Mouse (Mus musculus): Measurements from ENCODE around the gene Sox13. TPM values are rescaled to one million over a fixed set of nuclear protein-coding genes. Genes with fewer than 3 reads are reported as not detected.

Gene Sox13
- polyA plus RNA-seq, 1 experiment from 2014 or later = 1.7 TPM

GRCm38 (mm10) chr1:133362103-133362502 lies 62.1 kb downstream of the Sox13 start:
- Histone ChIP-seq H3K4me3 (ENCODE audit: low read depth, low read length) (no peak overlapping the region), H3K4me2 (ENCODE audit: low read depth, low read length) (no peak overlapping the region), H3K36me3 (ENCODE audit: control insufficient read depth, insufficient read depth) (no peaks in the 10 kb centered on the region), H3K9ac (ENCODE audit: low read depth, low read length) (no peak overlapping the region), H3K9me3 (replicated peaks; ENCODE audit: control insufficient read depth, low read length) (no peaks in the 10 kb centered on the region), H3K4me1 (ENCODE audit: control insufficient read depth, low read depth, low read length) (peaks cover 4% of the 10 kb centered on the region), H3K27ac (ENCODE audit: low read length) (peak overlapping the region; percentile 35; the same call in 1 of the 2 replicates), H3K27me3 (ENCODE audit: control insufficient read depth, insufficient read depth, low read depth, low read length) (peaks cover 21% of the 10 kb centered on the region)
- 56% methylated on average over 5 of the region's 5 CpGs for WGBS (ENCODE audit: insufficient replicate concordance)
- peak; percentile 9 for ATAC-seq (ENCODE audit: low read depth)

GRCm38 (mm10) chr1:133361006-133361405 lies 63.2 kb downstream of the Sox13 start:
- ATAC-seq (ENCODE audit: low read depth) = no peak
- H3K4me1 ChIP-seq (ENCODE audit: control insufficient read depth, low read depth, low read length) = peaks cover 4% of the 10 kb centered on the region
- no peak overlapping the region for H3K27ac ChIP-seq (ENCODE audit: low read length)
- H3K36me3 ChIP-seq (ENCODE audit: control insufficient read depth, insufficient read depth) = no peaks in the 10 kb centered on the region
- H3K4me3 ChIP-seq (ENCODE audit: low read depth, low read length) = no peak overlapping the region
- 68% methylated on average over 6 of the region's 6 CpGs for WGBS (ENCODE audit: insufficient replicate concordance)
- H3K9ac ChIP-seq (ENCODE audit: low read depth, low read length) = no peak overlapping the region
- H3K27me3 ChIP-seq (ENCODE audit: control insufficient read depth, insufficient read depth, low read depth, low read length) = peaks cover 21% of the 10 kb centered on the region
- H3K4me2 ChIP-seq (ENCODE audit: low read depth, low read length) = no peak overlapping the region
- H3K9me3 ChIP-seq (replicated peaks; ENCODE audit: control insufficient read depth, low read length) = no peaks in the 10 kb centered on the region

GRCm38 (mm10) chr1:133356330-133356729 lies 67.8 kb downstream of the Sox13 start:
- Histone ChIP-seq H3K4me3 (ENCODE audit: low read depth, low read length) (no peak overlapping the region), H3K4me1 (ENCODE audit: control insufficient read depth, low read depth, low read length) (no peaks in the 10 kb centered on the region), H3K36me3 (ENCODE audit: control insufficient read depth, insufficient read depth) (no peaks in the 10 kb centered on the region), H3K27ac (ENCODE audit: low read length) (no peak overlapping the region), H3K9me3 (replicated peaks; ENCODE audit: control insufficient read depth, low read length) (no peaks in the 10 kb centered on the region), H3K27me3 (ENCODE audit: control insufficient read depth, insufficient read depth, low read depth, low read length) (no peaks in the 10 kb centered on the region; the same call in 1 of the 2 replicates), H3K9ac (ENCODE audit: low read depth, low read length) (no peak overlapping the region), H3K4me2 (ENCODE audit: low read depth, low read length) (no peak overlapping the region)
- WGBS (ENCODE audit: insufficient replicate concordance) = 43% methylated on average over 8 of the region's 8 CpGs
- ATAC-seq (ENCODE audit: low read depth) = no peak

GRCm38 (mm10) chr1:133355912-133356311 lies 68.3 kb downstream of the Sox13 start:
- 54% methylated on average over 15 of the region's 15 CpGs for WGBS (ENCODE audit: insufficient replicate concordance)
- no peak for ATAC-seq (ENCODE audit: low read depth)

GRCm38 (mm10) chr1:133355469-133355868 lies 68.7 kb downstream of the Sox13 start:
- WGBS (ENCODE audit: insufficient replicate concordance) = 48% methylated on average over 5 of the region's 5 CpGs
- ATAC-seq (ENCODE audit: low read depth) = no peak
- H3K4me1 ChIP-seq (ENCODE audit: control insufficient read depth, low read depth, low read length) = no peaks in the 10 kb centered on the region
- H3K4me2 ChIP-seq (ENCODE audit: low read depth, low read length) = no peak overlapping the region
- H3K4me3 ChIP-seq (ENCODE audit: low read depth, low read length) = no peak overlapping the region
- H3K27ac ChIP-seq (ENCODE audit: low read length) = no peak overlapping the region
- no peaks in the 10 kb centered on the region for H3K36me3 ChIP-seq (ENCODE audit: control insufficient read depth, insufficient read depth)
- peaks cover 3% of the 10 kb centered on the region; the same call in 1 of the 2 replicates for H3K27me3 ChIP-seq (ENCODE audit: control insufficient read depth, insufficient read depth, low read depth, low read length)
- no peaks in the 10 kb centered on the region for H3K9me3 ChIP-seq (replicated peaks; ENCODE audit: control insufficient read depth, low read length)
- no peak overlapping the region for H3K9ac ChIP-seq (ENCODE audit: low read depth, low read length)

More at GRCm38 (mm10) chr1:133355912-133356311, 68.3 kb downstream of the Sox13 start:
- H3K4me2 ChIP-seq (ENCODE audit: low read depth, low read length) = no peak overlapping the region
- H3K9ac ChIP-seq (ENCODE audit: low read depth, low read length) = no peak overlapping the region
- peaks cover 3% of the 10 kb centered on the region; the same call in 1 of the 2 replicates for H3K27me3 ChIP-seq (ENCODE audit: control insufficient read depth, insufficient read depth, low read depth, low read length)
- H3K4me1 ChIP-seq (ENCODE audit: control insufficient read depth, low read depth, low read length) = no peaks in the 10 kb centered on the region
- no peak overlapping the region for H3K27ac ChIP-seq (ENCODE audit: low read length)
- no peak overlapping the region for H3K4me3 ChIP-seq (ENCODE audit: low read depth, low read length)
- H3K9me3 ChIP-seq (replicated peaks; ENCODE audit: control insufficient read depth, low read length) = no peaks in the 10 kb centered on the region
- no peaks in the 10 kb centered on the region for H3K36me3 ChIP-seq (ENCODE audit: control insufficient read depth, insufficient read depth)

- WGBS (ENCODE audit: insufficient replicate concordance) = 41% methylated on average over 12 of the region's 12 CpGs
- H3K9ac ChIP-seq (ENCODE audit: low read depth, low read length) = no peak overlapping the region
- H3K27ac ChIP-seq (ENCODE audit: low read length) = no peak overlapping the region
- no peaks in the 10 kb centered on the region for H3K4me1 ChIP-seq (ENCODE audit: control insufficient read depth, low read depth, low read length)
- peaks cover 3% of the 10 kb centered on the region; the same call in 1 of the 2 replicates for H3K27me3 ChIP-seq (ENCODE audit: control insufficient read depth, insufficient read depth, low read depth, low read length)
- no peak overlapping the region for H3K4me3 ChIP-seq (ENCODE audit: low read depth, low read length)
- no peaks in the 10 kb centered on the region for H3K36me3 ChIP-seq (ENCODE audit: control insufficient read depth, insufficient read depth)
- H3K4me2 ChIP-seq (ENCODE audit: low read depth, low read length) = no peak overlapping the region
- ATAC-seq (ENCODE audit: low read depth) = no peak
- H3K9me3 ChIP-seq (replicated peaks; ENCODE audit: control insufficient read depth, low read length) = no peaks in the 10 kb centered on the region
Measured at GRCm38 (mm10) chr1:133353371-133353809, 70.8 kb downstream of the Sox13 start.

GRCm38 (mm10) chr1:133351762-133352161 lies 72.4 kb downstream of the Sox13 start:
- no peak overlapping the region for H3K9ac ChIP-seq (ENCODE audit: low read depth, low read length)
- H3K4me1 ChIP-seq (ENCODE audit: control insufficient read depth, low read depth, low read length) = no peaks in the 10 kb centered on the region; the same call in 1 of the 2 replicates
- no peak overlapping the region for H3K27ac ChIP-seq (ENCODE audit: low read length)
- H3K27me3 ChIP-seq (ENCODE audit: control insufficient read depth, insufficient read depth, low read depth, low read length) = peaks cover 3% of the 10 kb centered on the region; the same call in 1 of the 2 replicates
- H3K4me2 ChIP-seq (ENCODE audit: low read depth, low read length) = no peak overlapping the region
- H3K9me3 ChIP-seq (replicated peaks; ENCODE audit: control insufficient read depth, low read length) = no peaks in the 10 kb centered on the region
- no peaks in the 10 kb centered on the region for H3K36me3 ChIP-seq (ENCODE audit: control insufficient read depth, insufficient read depth)
- no peak for ATAC-seq (ENCODE audit: low read depth)
- no peak overlapping the region for H3K4me3 ChIP-seq (ENCODE audit: low read depth, low read length)
- WGBS (ENCODE audit: insufficient replicate concordance) = 31% methylated on average over 9 of the region's 9 CpGs

GRCm38 (mm10) chr1:133350210-133350609 lies 74.0 kb downstream of the Sox13 start, which contains the start of gene Ren1:
Gene Ren1, plus strand, starts transcription at chr1:133350510.
- no peaks in the 10 kb centered on the region for H3K9me3 ChIP-seq (replicated peaks; ENCODE audit: control insufficient read depth, low read length)
- H3K4me2 ChIP-seq (ENCODE audit: low read depth, low read length) = no peak within 1 kb of the TSS
- no peak for ATAC-seq (ENCODE audit: low read depth)
- no peak within 1 kb of the TSS for H3K4me3 ChIP-seq (ENCODE audit: low read depth, low read length)
- H3K27ac ChIP-seq (ENCODE audit: low read length) = no peak within 1 kb of the TSS
- no peaks in the 10 kb centered on the region; the same call in 1 of the 2 replicates for H3K4me1 ChIP-seq (ENCODE audit: control insufficient read depth, low read depth, low read length)
- 54% methylated on average over 1 of the region's 1 CpGs for WGBS (ENCODE audit: insufficient replicate concordance)
- H3K36me3 ChIP-seq (ENCODE audit: control insufficient read depth, insufficient read depth) = no peaks in the 10 kb centered on the region
- H3K27me3 ChIP-seq (ENCODE audit: control insufficient read depth, insufficient read depth, low read depth, low read length) = peaks cover 3% of the 10 kb centered on the region; the same call in 1 of the 2 replicates
- no peak within 1 kb of the TSS for H3K9ac ChIP-seq (ENCODE audit: low read depth, low read length)

- H3K4me2 ChIP-seq (ENCODE audit: low read depth, low read length) = no peak overlapping the region
- no peak overlapping the region for H3K4me3 ChIP-seq (ENCODE audit: low read depth, low read length)
- WGBS (ENCODE audit: insufficient replicate concordance) = 24% methylated on average over 11 of the region's 11 CpGs
- H3K4me1 ChIP-seq (ENCODE audit: control insufficient read depth, low read depth, low read length) = no peaks in the 10 kb centered on the region; the same call in 1 of the 2 replicates
- H3K27me3 ChIP-seq (ENCODE audit: control insufficient read depth, insufficient read depth, low read depth, low read length) = peaks cover 3% of the 10 kb centered on the region; the same call in 1 of the 2 replicates
- no peaks in the 10 kb centered on the region for H3K36me3 ChIP-seq (ENCODE audit: control insufficient read depth, insufficient read depth)
- H3K9ac ChIP-seq (ENCODE audit: low read depth, low read length) = no peak overlapping the region
- H3K27ac ChIP-seq (ENCODE audit: low read length) = no peak overlapping the region
- no peaks in the 10 kb centered on the region for H3K9me3 ChIP-seq (replicated peaks; ENCODE audit: control insufficient read depth, low read length)
- ATAC-seq (ENCODE audit: low read depth) = no peak
Measured at GRCm38 (mm10) chr1:133347693-133348520, 76.3 kb downstream of the Sox13 start.
